Mouse (Mus musculus): ENCODE data around the gene Rbm3.

GRCm38 (mm10) chrX:8123821-8124470 lies 21.7 kb downstream of the Rbm3 start:
- no peak for TF ChIP-seq POLR2A (IDR thresholded peaks at IDR 0.05; ENCODE audit: control insufficient read depth, low read depth, low read length)
- TF ChIP-seq CTCF (IDR thresholded peaks at IDR 0.05; ENCODE audit: control insufficient read depth, insufficient read depth, insufficient replicate concordance, low read depth, low read length): no peak
